Mouse (Mus musculus): ENCODE data around the gene Ahcyl2. TPM values are rescaled to one million over a fixed set of nuclear protein-coding genes. Genes with fewer than 3 reads are reported as not detected.

The Ahcyl2 gene
- polyA plus RNA-seq, 1 experiment: 118 TPM

- peak in 1 of 2 experiments; percentile 40 for DNase-seq (ENCODE audit: extremely low spot score in 1 of 2, low spot score in 1 of 2)
Measured at GRCm38 (mm10) chr6:29768791-29769441, 1.1 kb downstream of the Ahcyl2 start.

- no peak for DNase-seq (ENCODE audit: extremely low spot score in 1 of 2, low spot score in 1 of 2)
Measured at GRCm38 (mm10) chr6:29770672-29771321, 3.0 kb downstream of the Ahcyl2 start.

- no peak for DNase-seq (ENCODE audit: extremely low spot score in 1 of 2, low spot score in 1 of 2)
Measured at GRCm38 (mm10) chr6:29772236-29772635, 4.4 kb downstream of the Ahcyl2 start.

- no peak for DNase-seq (ENCODE audit: extremely low spot score in 1 of 2, low spot score in 1 of 2)
Measured at GRCm38 (mm10) chr6:29774161-29774560, 6.3 kb downstream of the Ahcyl2 start.

GRCm38 (mm10) chr6:29775609-29776008 is 7.8 kb downstream of the Ahcyl2 start:
- DNase-seq (ENCODE audit: extremely low spot score in 1 of 2, low spot score in 1 of 2): peak in 1 of 2 experiments; percentile 61

- no peak for DNase-seq (ENCODE audit: extremely low spot score in 1 of 2, low spot score in 1 of 2)
Measured at GRCm38 (mm10) chr6:29776542-29777237, 8.9 kb downstream of the Ahcyl2 start.

- no peak for DNase-seq (ENCODE audit: extremely low spot score in 1 of 2, low spot score in 1 of 2)
Measured at GRCm38 (mm10) chr6:29777238-29777555, 9.4 kb downstream of the Ahcyl2 start.

- DNase-seq (ENCODE audit: extremely low spot score in 1 of 2, low spot score in 1 of 2): no peak
Measured at GRCm38 (mm10) chr6:29780082-29780481, 12.3 kb downstream of the Ahcyl2 start.

GRCm38 (mm10) chr6:29780571-29780970 is 12.8 kb downstream of the Ahcyl2 start:
- no peak for DNase-seq (ENCODE audit: extremely low spot score in 1 of 2, low spot score in 1 of 2)

- no peak for DNase-seq (ENCODE audit: extremely low spot score in 1 of 2, low spot score in 1 of 2)
Measured at GRCm38 (mm10) chr6:29782239-29782638, 14.4 kb downstream of the Ahcyl2 start.

- DNase-seq (ENCODE audit: extremely low spot score in 1 of 2, low spot score in 1 of 2): no peak
Measured at GRCm38 (mm10) chr6:29783960-29784359, 16.1 kb downstream of the Ahcyl2 start.

GRCm38 (mm10) chr6:29784413-29785021 is 16.7 kb downstream of the Ahcyl2 start:
- DNase-seq (ENCODE audit: extremely low spot score in 1 of 2, low spot score in 1 of 2): no peak

- DNase-seq (ENCODE audit: extremely low spot score in 1 of 2, low spot score in 1 of 2): no peak
Measured at GRCm38 (mm10) chr6:29785759-29786158, 17.9 kb downstream of the Ahcyl2 start.

- DNase-seq (ENCODE audit: extremely low spot score in 1 of 2, low spot score in 1 of 2): no peak
Measured at GRCm38 (mm10) chr6:29788779-29789350, 21.1 kb downstream of the Ahcyl2 start.

- no peak for DNase-seq (ENCODE audit: extremely low spot score in 1 of 2, low spot score in 1 of 2)
Measured at GRCm38 (mm10) chr6:29790014-29790698, 22.3 kb downstream of the Ahcyl2 start.

- DNase-seq (ENCODE audit: extremely low spot score in 1 of 2, low spot score in 1 of 2): no peak
Measured at GRCm38 (mm10) chr6:29793520-29793919, 25.7 kb downstream of the Ahcyl2 start.

- DNase-seq (ENCODE audit: extremely low spot score in 1 of 2, low spot score in 1 of 2): no peak
Measured at GRCm38 (mm10) chr6:29794582-29794981, 26.8 kb downstream of the Ahcyl2 start.

GRCm38 (mm10) chr6:29802979-29803378 is 35.2 kb downstream of the Ahcyl2 start:
- no peak for DNase-seq (ENCODE audit: extremely low spot score in 1 of 2, low spot score in 1 of 2)

- no peak for DNase-seq (ENCODE audit: extremely low spot score in 1 of 2, low spot score in 1 of 2)
Measured at GRCm38 (mm10) chr6:29804006-29804405, 36.2 kb downstream of the Ahcyl2 start.

GRCm38 (mm10) chr6:29805381-29805780 is 37.6 kb downstream of the Ahcyl2 start:
- no peak for DNase-seq (ENCODE audit: extremely low spot score in 1 of 2, low spot score in 1 of 2)
